Mouse (Mus musculus) liver, postnatal 0 days (tissue): ENCODE data around the gene Pde1a.

Source experiments
- CTCF ChIP-seq: sonication (generic); IDR thresholded peaks from 2 replicates; pipeline ENCODE4 v1.5.1; 2016; ENCODE audit warnings: antibody characterized with exemption, low read depth
- EP300 ChIP-seq: IDR thresholded peaks from 2 replicates; pipeline ENCODE4 v1.6.1; 2016; ENCODE audit warnings: antibody characterized with exemption, low read depth, mild to moderate bottlenecking

GRCm38 (mm10) chr2:80132677-80133076 lies 3.4 kb upstream of the Pde1a start:
- TF ChIP-seq CTCF = no peak
- TF ChIP-seq EP300 = no peak
